Mouse (Mus musculus): ENCODE results near the gene Phactr2.

DNA sequence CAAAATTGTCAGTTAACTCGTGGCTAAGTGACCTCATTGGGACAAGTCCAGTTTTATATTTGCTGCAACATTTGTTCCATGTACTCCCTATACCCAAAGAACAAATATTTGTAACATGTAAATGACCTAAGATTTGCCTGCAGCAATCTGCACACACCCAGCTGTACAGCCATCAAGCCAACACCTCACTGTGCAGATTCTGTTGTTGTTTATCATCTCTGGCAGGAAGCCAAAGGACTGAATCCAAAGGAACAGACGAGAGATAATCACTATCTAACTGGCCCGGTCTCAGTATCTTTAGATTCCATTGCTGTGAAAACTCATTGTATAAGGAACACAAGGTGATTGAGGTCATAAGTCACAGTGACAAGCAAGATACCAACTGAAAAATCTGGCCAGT is 115.5 kb downstream of the Phactr2 start:
- TF ChIP-seq CTCF (conservative IDR thresholded peaks at IDR 0.05; ENCODE audit: insufficient read depth, insufficient read length, low read depth, low read length), result no peak
- TF ChIP-seq POLR2A (IDR thresholded peaks at IDR 0.05; ENCODE audit: low read depth, low read length), result no peak

Measured in kidney, adult 2 months (tissue).